Mouse (Mus musculus): ENCODE results near the gene Psg29.

Gene Psg29

DNA sequence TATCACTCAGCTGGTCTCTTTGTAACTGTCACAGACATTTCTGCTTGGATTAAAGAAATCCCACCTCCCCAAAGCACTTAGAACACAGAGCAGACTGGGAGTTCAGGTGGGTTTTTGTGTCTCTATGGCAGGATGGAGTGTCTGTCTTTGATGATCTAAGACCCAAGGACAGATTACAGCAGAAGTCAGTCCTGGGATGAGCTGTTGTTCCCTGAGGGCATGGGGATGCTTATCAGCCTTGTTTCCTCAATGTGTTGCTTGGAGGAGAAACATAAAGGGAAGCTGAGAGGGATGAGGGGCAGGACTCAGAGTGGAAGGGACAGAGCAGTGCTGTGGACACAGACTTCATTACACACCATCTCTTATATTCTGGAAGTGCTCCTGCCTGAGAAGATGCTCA lies at the start of gene Psg29:
TSS of gene Psg29 (plus strand) at position 301 of the 400 bp plus-strand sequence.
- no peak for DNase-seq

GRCm38 (mm10) chr7:17155634-17156033 lies 47.6 kb upstream of the Psg29 start:
- DNase-seq: peak; percentile 64

DNA sequence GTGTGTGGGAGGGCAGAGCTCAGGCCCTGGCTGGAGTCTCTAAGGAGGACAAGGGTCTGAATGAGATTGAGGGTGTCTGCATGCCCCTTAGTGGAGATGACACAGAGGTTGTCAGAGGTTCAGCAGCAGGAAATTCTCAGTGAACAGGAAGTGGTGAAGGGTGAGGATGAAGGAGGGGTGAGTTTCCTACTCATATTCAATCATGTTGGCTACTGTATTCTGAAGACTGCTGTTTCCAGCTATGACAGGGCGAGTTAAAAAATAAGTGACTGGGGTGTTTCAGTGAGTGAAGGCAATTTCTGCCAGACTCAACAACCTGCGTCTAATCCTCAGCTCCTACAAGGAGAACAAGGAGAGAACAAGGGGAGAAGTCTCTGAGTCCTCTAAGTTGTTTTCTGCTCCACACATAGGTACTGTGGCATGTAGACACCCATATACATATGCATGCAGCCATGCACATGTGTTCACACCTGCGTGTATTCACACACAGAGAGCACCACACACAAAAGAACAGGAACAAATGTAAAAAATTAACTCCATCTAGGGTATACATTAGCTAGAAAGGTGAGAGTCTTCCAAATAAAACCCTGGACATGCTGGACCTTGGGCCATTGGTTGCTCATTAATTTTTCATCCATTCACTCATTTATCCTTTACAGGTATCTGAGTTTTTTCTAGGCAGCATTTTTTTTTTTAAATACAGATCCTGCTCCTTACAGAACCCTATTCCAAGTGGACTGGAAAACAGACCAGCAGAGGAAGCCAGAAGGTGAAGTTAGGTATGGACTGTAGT lies 46.2 kb upstream of the Psg29 start:
- DNase-seq: peak; percentile 45

DNA sequence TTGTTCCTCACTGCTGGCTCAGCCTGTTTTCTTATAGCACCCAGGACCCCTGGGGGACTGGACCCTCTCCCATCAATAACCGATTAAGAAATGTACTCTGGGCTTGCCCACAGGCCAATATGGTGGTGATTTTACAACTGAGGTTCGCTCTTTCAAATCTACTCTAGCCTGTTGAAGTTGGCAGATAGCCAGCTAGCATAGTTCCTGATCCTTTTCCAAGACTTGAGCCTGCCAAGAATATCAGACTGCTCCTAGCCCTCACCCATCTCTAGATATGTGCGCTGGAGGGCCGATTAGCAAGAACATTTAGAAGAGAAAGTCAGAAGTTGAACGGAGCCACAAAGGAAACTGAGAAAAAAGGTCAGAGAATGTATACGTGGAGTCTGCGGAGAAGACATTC lies 44.3 kb upstream of the Psg29 start:
- DNase-seq: peak; percentile 58

DNA sequence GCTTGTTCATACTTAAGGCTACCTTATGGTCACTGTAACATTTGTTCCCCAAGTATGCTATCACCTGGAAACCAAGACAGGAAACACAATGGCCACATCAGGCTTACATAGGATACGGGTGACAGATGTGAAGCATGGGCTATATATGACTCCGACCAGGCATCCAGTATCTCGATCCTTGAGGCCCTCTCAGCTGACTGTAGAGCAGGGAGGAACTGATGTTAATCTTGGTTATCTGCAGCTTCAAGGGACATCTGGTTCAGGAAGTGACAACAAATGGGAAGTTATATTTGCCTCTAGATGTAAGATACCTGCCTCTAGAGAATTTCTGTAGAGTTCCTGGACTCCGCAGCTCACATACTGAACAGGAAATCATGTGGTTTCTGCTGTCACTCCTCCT lies 31.4 kb upstream of the Psg29 start:
- no peak for DNase-seq

DNA sequence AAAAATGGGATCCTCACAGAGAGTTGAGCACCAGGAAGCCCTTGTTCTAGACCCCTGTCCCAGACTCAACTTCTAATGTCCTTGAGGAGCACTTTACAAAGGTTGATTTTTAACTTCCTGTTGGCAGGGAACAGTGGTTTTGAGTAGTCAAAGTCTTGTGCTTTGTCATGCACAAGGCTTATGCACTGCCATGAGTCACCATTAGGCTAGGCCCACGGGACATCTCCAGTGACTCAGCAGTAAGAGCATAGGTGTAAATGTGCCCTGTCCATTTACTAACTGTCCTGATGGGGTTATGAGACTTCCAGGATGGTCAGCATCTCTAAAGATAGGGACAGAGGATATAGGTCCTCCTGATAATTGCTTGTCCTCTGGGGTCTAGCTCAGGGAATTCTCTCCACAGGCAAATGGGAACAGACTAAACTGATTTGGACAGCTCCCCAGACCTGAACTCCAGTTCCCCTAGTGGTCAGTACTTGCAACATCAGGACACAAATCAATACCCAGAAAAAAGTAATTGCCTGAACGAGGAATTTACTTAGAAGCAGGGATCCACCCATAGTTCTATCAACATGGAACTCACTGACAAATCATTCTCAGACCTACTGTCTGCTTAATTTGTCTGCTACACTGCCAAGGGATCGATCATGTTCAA lies 2.4 kb downstream of the Psg29 start:
- no peak for DNase-seq
